Mouse (Mus musculus) left cerebral cortex, adult 18-20 months (tissue): Measurements from ENCODE around the gene Magi2. TPM values are rescaled to one million over a fixed set of nuclear protein-coding genes. Genes with fewer than 3 reads are reported as not detected.

Experiments used
- DNase-seq, 2 experiments: peaks; one replicate each; pipeline ENCODE4 v3.0.0; 2021 to 2022; ENCODE audit warnings: low spot score in 2 of 2, mixed read lengths in 1 of 2
- total RNA-seq, 2 experiments: library from RNA; stranded (reverse); gene quantifications; 2 replicates each; pipeline ENCODE4 v1.2.3; 2021

The Magi2 gene
- total RNA-seq, 2 experiments from 2014 or later: 125 to 134 TPM

DNA sequence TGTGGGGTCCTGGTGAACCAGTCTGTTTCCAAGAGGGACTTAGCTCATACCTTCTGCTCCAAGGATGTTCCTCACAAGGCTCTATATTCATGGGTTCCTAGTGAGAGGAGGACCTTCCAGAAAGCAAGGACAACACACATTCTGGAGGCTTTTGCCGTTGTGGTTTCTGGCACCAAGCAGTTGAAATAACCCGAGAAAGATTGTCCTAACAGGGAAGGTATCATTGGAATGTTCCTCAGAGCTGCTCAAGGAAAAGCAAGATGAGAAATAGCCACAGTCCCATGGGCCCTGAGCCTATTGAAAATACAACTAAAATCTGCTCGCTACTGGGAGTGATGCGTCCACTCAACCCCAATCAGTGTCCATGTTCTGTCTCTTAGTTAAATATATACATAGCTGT, 1353.8 kb downstream of the Magi2 start:
- DNase-seq: no peak

DNA sequence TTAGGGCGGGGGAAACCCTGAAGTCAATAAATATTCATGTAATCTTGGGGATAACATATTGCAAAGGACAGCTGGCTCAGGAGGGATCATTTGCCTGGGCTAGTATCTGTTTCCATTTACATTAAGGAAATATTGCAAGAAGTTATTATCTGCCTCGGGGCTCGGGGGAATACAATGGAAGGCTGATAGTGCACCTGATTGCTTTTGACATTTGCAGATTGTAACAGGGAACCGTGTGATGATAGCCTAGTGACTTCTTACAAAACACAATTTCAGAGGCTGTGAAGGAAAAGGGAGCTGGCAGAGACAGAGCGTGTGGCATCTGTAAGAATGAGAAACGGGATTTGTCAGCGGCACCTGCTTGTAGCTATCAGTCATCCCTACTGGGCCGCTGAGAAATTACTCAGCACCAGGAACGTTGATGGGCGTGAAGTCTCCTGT, 1356.2 kb downstream of the Magi2 start:
- DNase-seq: peak; percentile 33 to 41

DNA sequence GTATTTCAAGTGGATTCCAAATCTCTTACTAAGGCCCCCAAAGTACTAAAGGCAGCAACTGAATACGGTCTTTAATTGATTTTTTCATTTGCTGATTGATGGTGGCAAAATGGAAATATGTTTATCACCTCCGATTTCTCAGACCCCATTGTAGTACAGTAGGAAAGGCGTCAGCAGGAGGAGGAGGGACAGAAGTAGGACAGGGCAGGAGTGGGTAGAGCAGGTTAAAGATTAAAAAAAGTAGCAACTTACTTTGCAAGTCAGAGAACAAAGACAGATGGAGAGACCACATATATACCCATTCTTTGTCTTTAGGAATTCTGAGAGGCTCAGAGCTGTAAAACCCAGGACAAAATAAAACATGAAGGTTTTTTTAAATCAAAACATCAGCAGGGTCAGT, 1356.8 kb downstream of the Magi2 start:
- DNase-seq: no peak

DNA sequence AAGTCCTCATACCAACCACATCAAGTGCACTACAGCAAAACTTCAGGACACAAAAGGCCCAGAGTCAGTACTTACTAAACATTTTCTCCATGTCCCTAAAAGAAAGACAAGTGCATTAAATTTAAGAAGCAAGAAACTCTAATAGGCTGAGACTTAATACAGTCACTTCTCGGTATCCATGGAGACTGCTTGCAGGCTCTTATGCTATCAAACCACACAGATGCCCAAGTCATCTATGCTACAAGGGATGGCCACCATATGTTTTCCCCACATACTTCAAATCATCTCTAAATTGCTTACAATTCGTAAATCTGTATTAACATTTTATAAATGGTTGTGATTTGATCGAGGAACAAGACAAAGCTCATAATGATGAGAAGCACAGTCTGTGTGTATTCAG, 1357.9 kb downstream of the Magi2 start:
- no peak for DNase-seq

DNA sequence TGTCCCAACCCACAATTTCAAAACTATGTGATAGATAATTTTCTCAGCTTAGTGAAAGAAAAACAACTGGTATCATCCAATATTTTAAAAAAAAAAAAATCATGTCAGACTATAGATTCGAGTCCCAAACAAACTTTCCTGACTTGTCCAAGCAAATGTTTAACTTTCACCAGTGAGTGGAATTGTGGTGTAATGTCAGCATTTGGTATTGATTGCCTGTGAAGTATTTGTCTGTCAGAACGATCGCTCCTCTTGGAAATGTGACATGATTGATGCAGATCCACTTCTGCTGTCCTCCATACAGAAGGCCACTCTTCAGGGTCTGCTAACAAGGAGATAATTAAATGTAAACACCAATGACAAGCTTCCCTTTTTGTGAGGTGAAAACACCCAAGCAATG, 1362.9 kb downstream of the Magi2 start:
- no peak for DNase-seq

DNA sequence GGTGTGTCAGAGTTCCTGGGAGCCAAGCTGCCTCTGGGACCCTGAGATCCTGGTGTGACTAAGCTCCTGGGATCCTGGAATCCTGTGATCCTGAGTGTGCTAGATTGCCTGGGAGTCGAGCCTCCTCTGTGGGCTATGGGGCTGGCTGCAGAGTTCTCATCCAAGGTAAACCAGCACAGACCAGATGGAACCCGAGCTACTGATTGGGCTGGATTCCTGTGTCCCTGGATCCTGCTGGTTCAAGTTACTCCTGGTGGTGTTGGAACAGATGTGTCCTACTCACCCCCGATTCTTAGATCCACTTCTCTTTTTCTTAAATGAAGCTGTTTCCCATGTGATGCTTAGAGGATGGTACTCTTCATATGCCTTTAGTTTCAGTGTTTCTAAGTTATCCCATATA, 1371.4 kb downstream of the Magi2 start:
- no peak for DNase-seq

DNA sequence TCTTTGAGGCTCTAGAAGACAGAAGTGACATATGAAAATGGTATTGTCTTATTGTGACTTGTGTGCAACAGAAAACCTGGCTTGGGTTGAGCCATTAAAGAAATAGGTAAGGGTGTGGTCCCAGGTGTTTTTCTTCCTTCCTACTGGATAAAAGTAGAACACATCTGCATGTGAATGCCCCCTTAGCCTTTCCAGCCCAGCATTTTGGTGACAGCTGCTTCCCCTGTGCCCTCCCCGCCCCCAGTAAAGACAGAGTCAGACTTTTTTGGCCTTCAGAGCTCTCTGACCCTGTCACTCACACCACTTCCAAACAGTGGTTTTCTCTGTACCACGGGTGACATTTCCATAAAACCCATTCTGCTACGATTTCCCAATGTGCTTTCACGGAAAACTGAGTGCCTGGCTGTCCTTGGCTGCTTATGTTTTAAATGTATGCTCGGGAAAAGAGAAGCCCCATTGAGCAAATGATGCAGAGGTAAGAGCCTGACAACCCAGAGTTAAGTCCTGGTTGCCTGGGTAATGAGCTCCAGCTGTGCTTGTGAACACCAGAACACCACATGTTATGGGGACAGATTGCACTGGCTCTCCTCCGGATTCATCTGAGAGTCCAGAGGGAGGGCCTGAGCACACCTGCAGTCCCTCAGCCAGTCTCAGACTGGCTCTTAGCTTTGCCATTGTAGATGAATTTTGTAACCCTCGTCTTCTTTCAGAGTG, 1377.1 kb downstream of the Magi2 start:
- no peak for DNase-seq

DNA sequence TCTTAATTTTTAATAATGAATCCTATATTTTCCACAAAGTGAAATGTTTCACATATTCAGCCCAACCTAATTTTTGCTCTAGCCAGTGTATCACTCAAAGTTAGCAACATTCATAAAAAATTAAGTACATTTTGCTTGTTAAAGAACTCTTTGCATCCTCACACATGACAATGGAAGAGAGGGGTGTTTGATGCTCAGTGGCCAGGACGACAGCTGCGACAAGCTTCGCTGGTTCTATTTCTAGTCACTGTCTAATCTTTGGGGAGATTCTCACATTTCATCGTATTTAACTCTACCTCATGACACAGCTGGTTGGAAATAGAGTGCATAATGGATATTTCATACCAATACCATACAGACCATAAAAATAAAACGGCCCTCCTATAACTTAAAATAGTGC, 1379.7 kb downstream of the Magi2 start:
- DNase-seq: no peak

DNA sequence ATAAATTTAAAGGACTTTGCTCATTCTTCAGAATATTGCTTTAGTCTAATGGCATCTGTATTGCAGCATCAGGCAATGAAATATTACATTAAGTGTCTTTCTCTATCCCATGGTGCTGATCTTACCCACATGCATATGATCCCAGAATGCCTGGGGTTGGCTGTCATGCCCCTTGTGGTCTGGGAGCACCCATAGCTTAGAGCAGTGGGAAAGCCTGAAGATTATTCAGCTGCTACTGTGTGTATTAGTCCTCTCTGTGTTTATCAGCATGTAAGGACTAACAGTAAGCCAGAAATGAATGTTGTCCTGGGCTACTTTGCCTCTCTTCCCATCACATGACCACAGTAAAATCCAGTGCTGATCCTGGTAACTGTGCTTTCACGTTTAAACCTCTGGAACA, 1380.7 kb downstream of the Magi2 start:
- DNase-seq: no peak

DNA sequence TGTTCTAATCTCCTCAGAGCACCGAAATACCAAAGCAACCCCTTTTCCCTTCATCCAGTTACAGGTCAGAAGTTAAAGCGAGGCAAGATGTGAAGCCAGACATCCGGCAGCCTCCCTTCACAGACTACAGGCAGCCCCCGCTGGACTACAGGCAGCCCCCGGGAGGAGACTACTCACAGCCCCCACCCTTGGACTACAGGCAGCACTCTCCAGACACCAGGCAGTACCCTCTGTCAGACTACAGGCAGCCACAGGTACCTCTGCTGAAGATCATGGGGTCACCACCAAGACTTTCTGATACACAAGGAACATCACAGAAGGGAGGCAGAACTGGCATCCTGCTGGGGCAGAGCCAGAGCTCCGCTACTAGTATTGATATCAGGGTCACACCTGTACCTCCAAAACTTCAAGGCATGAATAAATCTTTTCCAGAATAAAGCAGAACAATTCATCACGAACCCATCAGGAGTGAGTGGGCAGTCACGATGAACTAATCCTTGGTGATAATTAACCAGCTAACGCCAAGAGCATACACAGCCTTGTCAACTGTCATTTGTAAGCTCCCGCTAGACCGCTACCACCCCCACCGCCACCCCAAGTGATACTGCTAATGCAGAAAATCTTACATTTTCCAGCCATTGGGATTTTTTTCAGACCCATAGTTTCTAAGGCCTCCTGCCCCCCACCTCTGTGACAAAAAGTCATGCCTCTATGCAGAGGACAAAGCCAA, 1382.5 kb downstream of the Magi2 start:
- DNase-seq: no peak

DNA sequence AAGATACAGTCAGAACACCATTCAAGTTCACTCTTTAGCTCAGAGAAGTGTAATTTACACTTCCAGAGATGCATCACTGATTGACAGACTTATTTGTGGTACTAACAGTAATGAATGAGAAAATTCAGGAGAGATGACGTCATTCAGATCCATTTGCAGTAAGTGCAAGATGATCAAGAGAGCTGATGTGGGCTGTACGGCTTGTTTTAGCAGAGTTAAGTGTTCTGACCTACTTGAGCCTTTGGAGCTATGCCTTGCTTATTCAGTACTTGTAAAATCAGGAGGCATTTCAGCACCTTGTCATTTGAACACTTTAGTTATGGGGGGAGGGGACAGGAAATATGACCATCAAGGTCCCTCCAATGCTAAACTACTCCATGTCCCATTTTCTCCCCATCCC, 1383.8 kb downstream of the Magi2 start:
- DNase-seq: no peak

DNA sequence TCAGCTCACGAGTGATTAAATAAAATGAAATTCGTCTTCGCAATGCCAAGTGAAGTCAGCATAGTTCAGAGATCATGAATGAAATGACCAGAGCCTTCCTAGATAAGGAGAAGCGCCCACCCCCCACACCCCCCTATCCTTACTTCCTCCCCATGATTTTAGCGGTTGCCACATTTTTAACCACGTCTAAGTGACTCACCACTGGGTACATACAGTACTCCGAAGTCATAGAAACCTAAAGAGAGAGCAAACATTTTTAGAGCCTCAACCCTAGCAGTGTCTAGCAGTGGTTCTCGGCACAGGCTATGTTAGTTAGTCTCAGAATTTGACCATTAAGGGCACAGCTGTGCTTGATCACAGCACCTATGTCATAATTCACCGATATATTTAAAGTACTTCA, 1385.8 kb downstream of the Magi2 start:
- no peak for DNase-seq

DNA sequence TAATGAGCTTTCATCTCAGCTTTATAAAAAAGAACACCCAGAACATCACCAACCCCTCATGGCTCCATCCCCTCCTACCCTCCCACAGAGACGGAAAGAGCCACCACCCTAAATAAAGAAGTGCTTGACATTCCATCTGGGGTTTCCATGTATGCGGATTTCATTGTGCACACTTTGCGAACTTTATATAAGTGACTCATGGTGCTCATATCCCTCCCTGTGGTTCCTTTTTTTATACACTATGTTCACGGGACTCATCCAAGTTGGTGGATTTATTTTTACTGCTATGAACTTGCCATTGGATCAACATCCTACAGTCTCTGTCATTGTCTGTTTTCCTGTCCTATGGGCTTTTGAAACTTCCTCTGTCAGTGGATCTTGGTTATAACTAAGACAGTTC, 1388.1 kb downstream of the Magi2 start:
- DNase-seq: no peak

DNA sequence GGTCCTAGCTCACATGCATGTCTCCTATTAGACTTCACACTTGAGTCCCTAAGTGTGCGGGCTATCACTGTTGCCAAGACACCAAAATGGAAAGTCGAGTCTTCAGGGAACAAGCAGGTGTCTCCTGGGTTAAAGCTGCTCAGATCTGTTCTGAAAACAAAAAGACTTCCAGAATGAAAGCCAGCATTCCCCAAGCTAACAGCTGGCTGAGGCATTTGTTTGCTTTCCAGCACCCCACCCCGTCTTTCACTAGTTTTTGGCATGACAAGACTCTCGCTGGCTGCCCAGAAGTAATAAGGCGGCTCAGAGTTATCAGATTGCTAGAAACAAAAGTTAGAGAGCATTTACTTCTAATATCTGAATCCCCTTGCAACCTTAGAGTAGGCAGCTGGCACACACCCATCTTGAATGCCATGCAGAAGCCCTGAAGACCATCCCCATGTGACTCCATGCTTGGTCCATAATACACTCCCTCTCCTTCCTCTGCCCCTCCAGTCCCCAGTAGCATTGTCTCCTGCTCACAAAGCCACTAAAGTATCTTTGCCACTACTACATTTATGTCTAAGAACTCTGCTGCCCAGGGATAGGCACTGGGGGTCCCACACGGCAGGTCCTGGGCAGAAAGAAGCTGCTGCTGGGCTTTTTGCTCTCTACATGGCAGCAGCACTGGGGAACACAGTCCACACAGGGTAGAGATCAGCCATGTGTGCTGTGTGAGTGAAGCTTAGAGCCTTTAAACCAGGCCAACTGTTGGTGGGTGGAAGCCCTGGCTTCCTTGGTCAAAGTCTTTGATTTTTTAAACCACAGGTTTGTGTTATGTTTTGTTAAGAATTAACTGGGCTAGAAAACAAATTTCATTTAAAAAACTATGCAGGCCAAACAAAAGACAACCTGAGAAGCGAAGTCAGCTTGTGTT, 1394.0 kb downstream of the Magi2 start:
- DNase-seq: no peak

DNA sequence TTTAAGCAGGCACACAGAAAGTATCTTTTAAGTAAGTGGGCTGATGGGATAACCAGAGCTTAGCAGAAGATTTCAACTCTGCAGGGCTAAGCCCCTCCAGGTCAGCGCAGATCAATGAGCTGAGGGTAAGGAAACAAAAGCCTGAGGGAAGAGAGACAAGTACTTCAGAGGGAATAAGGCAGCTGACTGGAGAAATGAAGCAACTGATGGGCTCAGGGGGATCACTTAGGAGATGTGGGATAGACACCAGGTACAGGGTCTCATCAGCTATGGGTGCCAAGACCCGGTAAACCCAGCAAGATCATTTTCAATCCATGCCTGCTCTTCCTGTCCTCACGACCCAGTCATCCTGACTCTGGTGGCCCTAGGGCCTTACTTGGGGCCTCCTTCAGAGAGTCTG, 1395.6 kb downstream of the Magi2 start:
- DNase-seq: no peak

DNA sequence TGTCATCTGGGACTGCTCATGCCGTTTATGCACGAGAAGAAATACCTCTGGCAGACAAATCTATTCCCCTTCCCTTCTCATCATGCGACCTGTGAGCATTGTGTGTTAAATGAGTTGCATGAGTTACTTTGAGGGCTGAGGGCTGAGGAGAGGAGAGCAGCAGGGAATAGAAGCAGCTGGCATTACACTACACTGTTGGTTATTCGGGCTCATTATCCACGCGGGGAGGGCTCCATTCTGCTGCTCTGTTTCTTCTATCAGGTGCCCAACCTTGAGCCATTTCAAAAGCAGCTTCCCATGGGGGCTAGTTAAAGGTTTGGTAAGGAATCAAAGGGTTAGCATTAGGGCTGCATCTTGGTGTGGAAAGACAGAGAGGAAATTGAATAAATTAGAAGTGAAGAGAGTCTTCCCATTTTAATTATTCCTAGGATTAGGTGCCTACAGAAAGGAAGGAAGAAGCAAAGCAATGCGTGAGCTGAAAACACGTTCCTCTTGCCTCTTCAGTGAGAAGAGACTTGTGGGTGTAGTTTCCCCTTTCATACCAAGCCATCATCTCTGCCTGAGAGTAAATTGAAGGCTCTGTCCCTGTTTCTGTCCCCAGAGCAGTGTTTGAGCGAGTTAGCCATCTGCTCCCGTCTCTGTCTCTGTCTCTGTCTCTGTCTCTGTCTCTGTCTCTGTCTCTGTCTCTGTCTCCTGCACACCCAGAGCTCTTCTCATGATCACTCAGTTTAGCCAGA, 1396.2 kb downstream of the Magi2 start:
- no peak for DNase-seq

DNA sequence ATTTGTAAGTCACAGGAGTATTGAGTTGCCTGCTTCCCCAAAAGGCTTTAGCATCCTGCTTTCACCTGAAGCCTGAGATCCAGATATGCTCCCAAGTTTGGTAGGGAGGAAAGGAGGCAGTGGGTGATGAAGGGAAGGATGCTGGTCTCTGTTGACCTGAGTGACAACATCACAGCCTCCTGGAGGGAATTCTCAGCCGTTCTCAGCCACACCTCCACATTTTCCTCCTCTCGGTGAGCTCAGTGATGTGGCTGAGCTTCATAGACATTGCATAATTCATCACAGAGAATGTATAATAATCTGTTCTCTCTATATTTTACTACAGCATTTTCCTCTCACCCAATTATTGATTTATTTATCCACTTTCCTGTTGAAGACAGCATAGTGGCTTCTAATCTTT, 1398.3 kb downstream of the Magi2 start:
- no peak for DNase-seq

DNA sequence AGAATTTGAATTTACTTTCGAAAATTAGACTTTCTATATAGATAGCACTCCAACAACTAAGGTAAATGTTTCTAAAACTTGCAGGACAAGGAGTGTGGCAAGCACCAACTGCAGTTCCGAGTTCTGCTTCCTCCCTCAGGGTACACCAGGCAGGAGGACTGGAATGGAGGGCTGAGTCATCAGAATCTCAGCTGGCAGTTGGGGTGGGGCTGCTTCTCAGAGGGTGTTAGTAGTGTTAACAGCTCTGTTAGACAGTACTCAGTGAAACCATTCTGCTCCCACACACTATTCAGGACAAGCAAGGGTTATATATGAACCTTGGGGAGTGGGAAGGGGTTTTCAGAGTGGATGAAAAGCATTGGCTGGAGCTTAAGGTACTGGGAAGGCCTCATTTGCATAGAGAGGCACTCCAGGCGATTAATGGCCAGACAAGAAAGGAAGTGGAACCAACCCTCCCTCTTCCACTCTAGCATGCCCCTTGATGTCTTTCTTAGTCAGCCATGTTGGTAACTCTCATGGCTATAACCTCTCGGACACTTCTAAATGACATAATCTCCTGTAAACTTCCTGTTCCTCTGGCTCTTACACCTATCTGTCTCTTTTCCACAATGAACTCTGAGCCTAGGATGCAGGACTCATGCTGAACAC, 1402.2 kb downstream of the Magi2 start:
- peak; percentile 58 to 66 for DNase-seq

DNA sequence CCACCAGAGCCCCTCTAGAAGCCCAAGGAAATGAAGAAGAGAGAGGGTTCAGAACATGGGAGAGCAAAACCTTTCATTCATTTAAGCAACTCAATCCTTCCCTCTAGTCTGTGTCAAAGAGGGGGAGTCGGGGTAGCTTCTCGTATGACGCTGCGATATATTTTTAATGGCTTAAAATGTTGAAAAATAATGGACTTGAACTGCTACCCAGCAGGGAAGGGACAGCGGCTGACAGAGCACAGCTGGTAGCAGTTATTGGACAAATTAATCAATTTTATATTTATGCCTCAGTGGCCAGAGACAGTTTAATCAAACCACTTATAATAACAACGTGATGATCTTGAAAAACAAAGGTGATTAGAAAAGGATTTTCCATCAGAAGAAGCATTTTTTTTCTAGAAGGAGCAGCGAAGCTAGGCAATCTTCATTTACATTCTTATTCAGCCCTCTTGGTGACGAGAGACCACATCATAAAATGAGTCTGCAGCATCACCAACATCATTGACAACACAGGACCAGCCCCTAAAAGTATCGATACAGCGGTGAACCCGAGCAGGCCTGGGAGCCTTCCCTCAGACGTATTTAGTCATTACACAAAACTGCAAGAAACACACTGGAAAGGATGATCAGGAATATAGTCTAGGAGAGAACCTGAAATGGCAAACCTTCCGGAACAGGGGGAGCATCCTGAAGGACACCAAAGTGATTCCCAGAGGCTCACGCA, 1407.4 kb downstream of the Magi2 start:
- no peak for DNase-seq

DNA sequence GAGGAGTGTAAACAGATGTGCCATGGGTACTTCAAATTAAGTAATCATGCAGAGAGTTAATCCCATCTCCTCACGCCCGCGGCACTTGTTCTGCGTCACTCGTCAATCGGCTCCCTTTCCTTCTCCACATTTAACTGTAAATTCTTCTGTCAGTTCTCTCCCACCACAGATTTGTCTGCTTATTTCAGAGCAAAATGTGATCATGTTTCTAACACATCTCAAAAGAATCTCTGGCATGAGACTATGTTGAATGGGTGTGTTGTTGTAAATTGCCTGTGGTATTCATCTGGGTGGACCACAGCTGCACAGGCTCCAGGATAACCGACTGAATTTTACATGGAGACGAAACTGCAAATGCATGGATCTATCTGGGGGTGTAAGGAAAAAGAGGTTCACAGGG, 1408.0 kb downstream of the Magi2 start:
- no peak for DNase-seq
